Mouse (Mus musculus) liver, embryonic 14.5 days (tissue): Measurements from ENCODE around the gene Gm45785.

Source experiments
- CTCF ChIP-seq: IDR thresholded peaks from 2 replicates; pipeline ENCODE4 v1.5.1; 2016; ENCODE audit warnings: antibody characterized with exemption, low read depth, control low read depth
- EP300 ChIP-seq: IDR thresholded peaks from 2 replicates; pipeline ENCODE4 v1.6.1; 2016; ENCODE audit warnings: antibody characterized with exemption, low read depth

- TF ChIP-seq CTCF (no peak), EP300 (no peak)
Observed at GRCm38 (mm10) chr7:140900220-140900619, 44.1 kb upstream of the Gm45785 start, which contains the start of gene Cox8b.
